Mouse (Mus musculus): Measurements from ENCODE around the gene Knstrn.

The Knstrn gene

DNA sequence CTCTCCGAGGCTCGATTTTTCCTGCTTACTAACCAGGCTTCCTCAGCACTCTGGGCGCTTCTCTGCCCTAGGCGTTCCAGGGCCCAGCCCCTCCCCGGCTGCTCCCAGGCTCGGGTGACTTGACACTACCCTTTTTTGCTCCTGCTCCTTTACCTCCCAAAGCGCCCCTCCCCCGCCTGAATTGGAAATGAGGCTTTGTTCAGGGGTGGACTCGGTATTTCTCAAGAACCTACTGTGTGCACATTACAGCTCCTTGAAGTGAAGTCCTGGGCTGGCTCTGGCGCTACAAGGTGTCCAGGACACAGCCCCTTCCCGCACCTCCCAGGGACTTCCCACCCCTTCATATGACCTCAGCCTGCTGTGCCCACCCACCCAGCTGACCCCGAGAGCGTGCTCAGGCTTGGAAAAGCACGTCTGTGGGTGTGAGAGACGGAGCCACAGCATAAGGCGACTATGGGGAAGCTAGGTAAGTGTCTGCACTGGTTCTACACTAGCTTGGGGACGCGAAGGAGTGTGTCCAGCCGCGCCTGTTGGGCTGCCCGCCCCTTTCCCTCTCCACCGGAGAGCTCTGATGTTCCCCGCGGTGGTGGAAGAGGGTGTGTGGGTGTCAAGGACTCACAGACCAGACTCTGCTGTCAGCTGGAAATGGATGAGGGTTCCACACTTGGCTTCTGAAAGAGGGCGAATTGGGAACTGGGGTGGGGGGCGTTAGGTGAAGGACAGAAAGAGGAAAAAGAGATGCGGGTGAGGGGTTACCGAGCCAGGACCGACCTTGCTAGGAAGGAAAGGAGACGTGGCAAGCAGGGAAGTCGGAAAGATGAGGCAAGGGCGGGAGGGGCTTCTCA, 86.4 kb downstream of the Knstrn start, which contains the start of gene Bahd1:
TSS of gene Bahd1 (plus strand) at position 397 of the 845 bp plus-strand sequence.
- DNase-seq (ENCODE audit: low spot score) = no peak

GRCm38 (mm10) chr2:118900826-118901140, 87.0 kb downstream of the Knstrn start:
- DNase-seq (ENCODE audit: low spot score) = no peak

- peak; percentile 95 for DNase-seq (ENCODE audit: low spot score)
These were observed 87.6 kb downstream of the Knstrn start for GRCm38 (mm10) chr2:118901175-118902031.

GRCm38 (mm10) chr2:118902051-118903025, 88.5 kb downstream of the Knstrn start:
- DNase-seq (ENCODE audit: low spot score) = no peak

- DNase-seq (ENCODE audit: low spot score) = no peak
These were observed 89.5 kb downstream of the Knstrn start for GRCm38 (mm10) chr2:118903333-118903741.

Data from left cerebral cortex, adult 11 months (tissue).